Mouse (Mus musculus) heart, postnatal 0 days (tissue): ENCODE measurements around the gene Pakap. TPM values are rescaled to one million over a fixed set of nuclear protein-coding genes. Genes with fewer than 3 reads are reported as not detected.

Source experiments
- ATAC-seq: fragments of 200-750 bp; cut with Nextera tagmentation; 2 replicates; pipeline ENCODE4 v1.8.0; 2017; ENCODE audit warnings: low read depth, moderate number of reproducible peaks, moderate library complexity; ENCODE audit not compliant: insufficient read depth
- DNase-seq: peaks from one replicate; pipeline ENCODE4 v3.0.0-alpha.2; 2016; ENCODE audit warnings: low spot score
- H3K27ac ChIP-seq: fragments of 300-500 bp; sonication (generic); 2 replicates; pipeline ENCODE4 v1.5.1; 2014; ENCODE audit warnings: low read depth, mild to moderate bottlenecking
- H3K27me3 ChIP-seq: fragments of 300-500 bp; sonication (generic); 2 replicates; pipeline ENCODE4 v1.6.1; 2014; ENCODE audit warnings: low read length, mixed read lengths; ENCODE audit not compliant: control insufficient read depth, insufficient read depth
- H3K36me3 ChIP-seq: fragments of 300-500 bp; sonication (generic); replicated peaks from 2 replicates; pipeline ENCODE4 v1.6.1; 2014; ENCODE audit warnings: low read length, mixed read lengths; ENCODE audit not compliant: control insufficient read depth, insufficient read depth
- H3K4me1 ChIP-seq: fragments of 300-500 bp; sonication (generic); 2 replicates; pipeline ENCODE4 v1.6.1; 2014; ENCODE audit warnings: antibody characterized with exemption; ENCODE audit not compliant: control insufficient read depth, insufficient read depth
- H3K4me2 ChIP-seq: fragments of 300-500 bp; sonication (generic); 2 replicates; pipeline ENCODE4 v1.6.1; 2014; ENCODE audit warnings: low read depth, mild to moderate bottlenecking, low read length, moderate library complexity
- H3K4me3 ChIP-seq: fragments of 300-500 bp; sonication (generic); 2 replicates; pipeline ENCODE4 v1.5.1; 2014; ENCODE audit warnings: low read depth, low read length
- H3K9ac ChIP-seq: fragments of 300-500 bp; sonication (generic); replicated peaks from 2 replicates; pipeline ENCODE4 v1.6.1; 2014; ENCODE audit warnings: low read depth, low read length, mixed read lengths
- H3K9me3 ChIP-seq: fragments of 300-500 bp; sonication (generic); replicated peaks from 2 replicates; pipeline ENCODE4 v1.6.1; 2016; ENCODE audit warnings: low read length; ENCODE audit not compliant: control insufficient read depth
- CTCF ChIP-seq: IDR thresholded peaks from 2 replicates; pipeline ENCODE4 v1.5.1; 2016; ENCODE audit warnings: antibody characterized with exemption, control low read depth, low read depth
- EP300 ChIP-seq: IDR thresholded peaks from 2 replicates; pipeline ENCODE4 v1.6.1; 2016; ENCODE audit warnings: antibody characterized with exemption, low read depth
- WGBS: fragments of 180-500 bp; shearing (Covaris S2); extraction: QIAGEN DNeasy Blood & Tissue Kit; methylation state at CpG from one replicate; pipeline ENCODE4 v1.1.7; 2014; 5-methylcytosine and 5-hydroxymethylcytosine counted together
- polyA plus RNA-seq: library from polyadenylated mRNA; unstranded; fragments of >200 nt; fragmentation: Nextera tagmentation; extraction: Ambion mirVana; gene quantifications from 2 replicates; pipeline ENCODE4 v1.2.1, GENCODE M21; 2015
- total RNA-seq: library from RNA; depleted of rRNA; stranded (reverse); fragments of >200 nt; gene quantifications from 2 replicates; pipeline ENCODE4 v1.2.3, GENCODE M21; 2014; ENCODE audit warnings: low replicate concordance

The Pakap gene
- total and polyA plus RNA-seq, 2 experiments from 2014 or later, result 21.1 to 43.7 TPM

DNA sequence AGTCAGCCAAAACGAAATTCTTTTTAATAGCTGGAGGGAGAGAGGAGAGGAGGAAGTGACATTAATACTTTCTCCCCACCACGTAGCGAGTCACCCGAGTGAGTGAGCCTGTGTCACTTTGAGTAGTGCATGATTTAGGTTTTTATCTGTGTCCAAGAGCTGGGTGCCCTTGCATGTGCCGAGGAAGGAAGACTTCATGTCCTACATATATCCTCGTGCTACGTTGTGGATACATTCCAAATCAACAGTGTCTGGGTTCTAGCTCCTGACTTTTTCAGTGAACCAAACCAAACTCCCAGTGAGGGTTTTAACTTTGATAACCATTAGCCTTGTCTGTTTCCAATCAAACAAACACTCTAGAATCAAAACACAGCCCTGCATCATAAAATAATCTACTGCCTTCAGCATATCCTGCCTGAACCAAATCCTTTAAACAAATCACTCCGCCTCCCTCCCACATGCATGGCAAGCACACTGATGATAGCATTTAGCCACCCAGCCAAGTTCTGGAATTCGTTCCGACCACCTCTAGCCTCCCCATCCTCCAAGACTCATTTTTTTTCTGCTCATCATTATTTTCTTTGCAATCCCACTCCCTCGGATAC is 175.4 kb downstream of the Pakap start:
- Histone ChIP-seq H3K27ac (no peak overlapping the region), H3K4me3 (no peak overlapping the region), H3K9me3 (0 out of 2 replicates have a peak, but pooled peaks cover 3% of the 10 kb centered on the region), H3K27me3 (no peaks in the 10 kb centered on the region), H3K4me2 (no peak overlapping the region), H3K4me1 (peaks cover 5% of the 10 kb centered on the region; the same call in 1 of the 2 replicates), H3K9ac (no peak overlapping the region), H3K36me3 (peaks cover 14% of the 10 kb centered on the region)
- ATAC-seq, result no peak
- TF ChIP-seq EP300 (no peak), CTCF (no peak)
- 51% methylated on average over 11 of the region's 11 CpGs for WGBS
- no peak for DNase-seq

DNA sequence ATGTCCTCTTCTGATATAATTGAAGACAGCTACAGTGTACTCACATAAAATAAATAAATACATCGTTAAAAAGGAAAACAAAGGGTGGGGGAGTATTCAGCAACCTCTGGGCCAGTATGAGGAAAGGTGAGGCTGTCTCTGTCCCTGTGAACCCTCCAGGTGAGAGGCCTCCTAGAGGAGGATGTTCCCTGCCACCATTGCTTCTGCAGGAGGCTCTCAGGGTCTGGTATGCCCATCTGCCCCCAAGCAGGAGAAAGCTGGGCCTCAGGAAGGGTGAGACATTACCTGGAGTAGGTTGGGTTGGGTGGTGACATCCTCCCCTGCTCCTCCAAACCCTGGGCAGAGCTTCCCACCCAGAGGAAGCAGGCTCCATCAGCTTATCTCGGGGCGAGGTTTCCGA is 182.7 kb downstream of the Pakap start:
- H3K4me1 ChIP-seq, result peaks cover 21% of the 10 kb centered on the region
- H3K9me3 ChIP-seq, result 0 out of 2 replicates have a peak, but pooled peaks cover under 1% of the 10 kb centered on the region
- WGBS, result 54% methylated on average over 4 of the region's 4 CpGs
- no peaks in the 10 kb centered on the region for H3K27me3 ChIP-seq
- peaks cover 4% of the 10 kb centered on the region for H3K36me3 ChIP-seq
- DNase-seq, result no peak
- no peak for TF ChIP-seq EP300
- no peak for TF ChIP-seq CTCF
- H3K4me3 ChIP-seq, result no peak overlapping the region
- H3K9ac ChIP-seq, result no peak overlapping the region
- no peak for ATAC-seq
- no peak overlapping the region for H3K27ac ChIP-seq
- no peak overlapping the region for H3K4me2 ChIP-seq

DNA sequence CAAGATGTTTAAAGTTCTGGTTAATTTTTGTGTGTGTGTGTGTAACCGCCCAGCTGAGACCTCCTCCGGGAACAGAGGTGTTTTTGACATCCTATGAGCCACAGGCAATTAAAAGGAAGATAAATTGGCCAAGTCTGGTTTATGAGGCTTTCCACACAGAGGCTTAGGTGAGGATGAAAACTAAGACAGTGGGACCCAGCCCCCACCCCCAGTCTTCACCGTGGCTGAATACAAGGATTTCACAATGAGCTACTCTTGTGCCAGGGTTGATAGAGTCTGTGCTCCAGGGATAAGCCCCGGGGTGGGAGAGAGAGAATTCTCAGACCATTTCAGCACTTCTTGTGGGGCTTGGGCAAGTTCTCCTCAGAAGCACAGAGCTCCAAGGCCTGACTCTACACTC is 183.1 kb downstream of the Pakap start:
- ATAC-seq (no peak), DNase-seq (no peak)
- TF ChIP-seq EP300, result no peak
- TF ChIP-seq CTCF, result no peak
- no peak overlapping the region for H3K4me2 ChIP-seq
- H3K4me3 ChIP-seq, result no peak overlapping the region
- no peaks in the 10 kb centered on the region for H3K27me3 ChIP-seq
- H3K4me1 ChIP-seq, result peaks cover 21% of the 10 kb centered on the region
- H3K9ac ChIP-seq, result no peak overlapping the region
- no peaks in the 10 kb centered on the region for H3K36me3 ChIP-seq
- 36% methylated on average over 4 of the region's 4 CpGs for WGBS
- H3K9me3 ChIP-seq, result no peaks in the 10 kb centered on the region
- peak overlapping the region; percentile 43 for H3K27ac ChIP-seq

DNA sequence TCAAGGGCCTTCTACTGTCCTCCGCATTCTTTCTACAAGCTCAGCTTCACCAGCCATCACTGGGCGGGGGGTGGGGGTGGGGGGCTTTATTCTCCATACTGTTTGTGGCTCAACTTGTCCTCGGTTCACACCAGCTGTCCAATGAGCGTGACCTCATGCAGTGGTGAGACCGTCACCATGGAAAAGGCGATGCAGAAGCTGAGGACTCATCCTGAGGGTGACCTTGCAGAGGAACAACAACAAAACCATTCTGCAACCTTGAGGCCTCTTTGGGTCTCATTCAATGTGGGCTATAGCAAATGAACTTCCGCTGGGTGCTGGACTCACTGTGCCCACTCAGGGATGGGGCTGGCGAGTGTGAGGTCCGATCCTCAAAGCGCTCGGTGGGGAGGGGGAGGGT is 183.6 kb downstream of the Pakap start:
- H3K9me3 ChIP-seq, result no peaks in the 10 kb centered on the region
- WGBS, result 78% methylated on average over 11 of the region's 11 CpGs

DNA sequence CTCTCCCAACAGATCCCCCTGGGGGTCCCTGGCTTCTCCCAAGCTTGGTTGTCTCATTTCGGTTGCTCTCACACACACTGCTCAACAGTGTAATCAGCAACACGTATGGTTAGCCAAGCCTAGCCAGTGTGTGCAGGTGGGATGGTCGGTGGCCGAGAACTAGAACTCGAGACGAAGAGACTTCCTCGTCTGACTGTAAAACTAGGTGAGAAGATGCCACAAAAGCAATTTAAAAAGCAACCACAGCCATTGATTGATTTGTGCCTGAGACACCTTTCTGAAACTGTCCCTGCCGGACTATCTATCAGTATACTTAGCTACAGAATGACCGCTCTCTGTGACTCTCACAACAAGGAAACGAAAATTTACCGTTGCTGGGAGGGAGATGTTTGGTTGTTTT is 187.1 kb downstream of the Pakap start:
- TF ChIP-seq EP300 (no peak), CTCF (no peak)
- Histone ChIP-seq H3K36me3 (peaks cover 4% of the 10 kb centered on the region; the same call in 1 of the 2 replicates), H3K4me3 (no peak overlapping the region), H3K27me3 (no peaks in the 10 kb centered on the region), H3K27ac (peak overlapping the region; percentile 46), H3K9me3 (no peaks in the 10 kb centered on the region), H3K9ac (no peak overlapping the region), H3K4me1 (peaks cover 21% of the 10 kb centered on the region), H3K4me2 (peak overlapping the region; percentile 25; the same call in 1 of the 2 replicates)
- ATAC-seq, result no peak
- no peak for DNase-seq
- 58% methylated on average over 11 of the region's 11 CpGs for WGBS

More for the DNA sequence above, 183.6 kb downstream of the Pakap start:
- H3K27ac ChIP-seq, result 0 out of 2 replicates have a peak overlapping the region, but pooled peaks have one; percentile 43
- no peaks in the 10 kb centered on the region for H3K36me3 ChIP-seq
- no peaks in the 10 kb centered on the region for H3K27me3 ChIP-seq
- no peak overlapping the region for H3K9ac ChIP-seq
- DNase-seq (no peak), ATAC-seq (0 out of 2 replicates have a peak, but pooled peaks have one; percentile 21)
- no peak for TF ChIP-seq CTCF
- no peak for TF ChIP-seq EP300
- no peak overlapping the region for H3K4me2 ChIP-seq
- no peak overlapping the region for H3K4me3 ChIP-seq
- H3K4me1 ChIP-seq, result peaks cover 21% of the 10 kb centered on the region

DNA sequence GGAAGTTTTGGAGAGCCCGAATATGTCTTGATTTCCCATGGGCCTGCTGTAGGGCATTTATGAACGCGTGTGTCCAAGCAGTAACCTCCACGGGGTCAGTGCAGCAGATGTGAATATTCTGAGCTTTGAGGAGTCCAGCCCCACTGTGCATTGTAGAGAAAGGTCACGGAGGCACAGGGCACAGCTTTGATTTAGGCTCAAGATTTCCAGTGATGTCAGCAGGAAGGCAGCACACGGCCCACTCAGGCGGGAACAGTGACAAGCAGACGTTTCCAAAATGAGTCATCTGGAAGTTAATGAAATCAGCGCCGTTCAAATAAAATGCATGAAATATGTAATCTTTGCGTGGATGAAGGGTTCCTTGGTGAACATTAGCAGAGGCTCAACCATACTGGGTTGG is 190.0 kb downstream of the Pakap start:
- Histone ChIP-seq H3K36me3 (peaks cover 4% of the 10 kb centered on the region; the same call in 1 of the 2 replicates), H3K9ac (no peak overlapping the region), H3K27me3 (no peaks in the 10 kb centered on the region), H3K4me2 (no peak overlapping the region), H3K27ac (peak overlapping the region; percentile 16), H3K4me3 (no peak overlapping the region), H3K4me1 (peaks cover 27% of the 10 kb centered on the region), H3K9me3 (no peaks in the 10 kb centered on the region)
- no peak for DNase-seq
- TF ChIP-seq EP300 (no peak), CTCF (no peak)
- 51% methylated on average over 11 of the region's 11 CpGs for WGBS
- ATAC-seq, result no peak
